Mouse (Mus musculus) adipocyte (in vitro differentiated cells): ENCODE measurements around the gene Cdpf1.

ENCODE experiments used
- DNase-seq: peaks from one replicate; pipeline ENCODE4 v3.0.0-alpha.2; 2016; ENCODE audit warnings: low spot score

Gene Cdpf1

DNA sequence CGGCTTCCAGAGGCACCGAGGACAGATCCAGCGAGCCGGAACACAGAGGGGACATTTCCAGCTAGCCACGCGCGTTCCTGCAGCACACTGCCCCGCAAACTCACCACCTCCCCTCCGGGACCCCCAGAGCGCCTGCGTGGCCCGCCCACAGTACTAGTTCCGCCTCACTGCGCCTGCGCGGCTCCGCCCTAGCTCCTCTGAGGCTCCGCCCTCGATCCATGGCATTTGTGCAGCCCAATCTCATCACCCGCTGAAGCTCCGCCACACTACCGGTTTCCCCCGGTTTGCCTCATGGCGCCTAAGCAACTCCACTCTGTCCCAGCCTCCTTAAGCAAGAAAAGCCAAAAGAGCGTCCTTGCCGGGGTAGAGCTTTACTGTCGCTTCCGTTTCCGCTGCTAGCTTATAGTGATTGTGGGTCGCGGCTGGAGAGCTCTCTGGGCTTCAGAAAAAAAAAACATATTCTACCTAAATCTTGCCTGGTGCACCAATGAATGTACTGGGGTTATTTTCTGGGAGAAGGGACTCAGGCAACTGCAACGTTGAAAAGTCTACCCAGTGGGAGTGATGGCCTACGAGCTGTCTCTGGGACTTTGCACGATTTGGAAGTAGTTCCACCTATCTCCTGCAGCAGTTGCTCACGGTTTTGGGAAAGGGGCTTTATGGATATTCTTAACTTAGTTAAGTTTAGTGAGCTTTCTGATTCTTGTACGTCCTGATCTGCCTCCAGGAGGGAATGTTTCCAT lies at the start of gene Cdpf1:
TSS of gene Cdpf1 (minus strand) at position 163 of the 743 bp plus-strand sequence.
- peak; percentile 98 for DNase-seq

DNA sequence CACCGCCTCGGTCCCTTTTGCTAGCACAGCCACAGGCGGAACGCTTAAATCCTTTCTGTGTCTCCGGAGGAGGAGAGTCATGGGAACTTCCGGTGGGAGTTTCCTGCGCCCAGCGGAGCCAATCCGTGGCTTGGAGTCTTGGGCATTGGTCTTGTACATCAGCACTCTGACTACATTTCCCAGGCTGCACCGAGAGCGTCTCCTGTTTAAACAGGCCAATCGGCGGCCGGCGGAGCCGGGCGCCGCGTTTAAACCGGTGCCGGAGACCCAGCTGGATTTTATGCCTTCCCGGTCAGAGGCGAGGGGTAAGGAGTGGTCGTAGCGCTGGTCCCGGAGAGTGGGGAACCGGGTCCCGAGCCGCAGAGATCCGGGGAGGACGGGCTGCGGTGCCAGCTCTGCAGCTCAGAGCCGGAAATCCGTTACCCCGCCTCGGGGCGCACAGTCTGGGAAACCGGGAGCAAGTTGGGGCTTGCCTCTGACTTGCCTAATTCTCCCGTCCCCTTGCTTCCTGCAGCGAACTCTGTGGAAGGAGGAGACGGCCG lies 48.1 kb upstream of the Cdpf1 start, which contains the start of gene Gtse1:
TSS of gene Gtse1 (plus strand) at position 256 of the 542 bp plus-strand sequence.
- peak; percentile 94 for DNase-seq

DNA sequence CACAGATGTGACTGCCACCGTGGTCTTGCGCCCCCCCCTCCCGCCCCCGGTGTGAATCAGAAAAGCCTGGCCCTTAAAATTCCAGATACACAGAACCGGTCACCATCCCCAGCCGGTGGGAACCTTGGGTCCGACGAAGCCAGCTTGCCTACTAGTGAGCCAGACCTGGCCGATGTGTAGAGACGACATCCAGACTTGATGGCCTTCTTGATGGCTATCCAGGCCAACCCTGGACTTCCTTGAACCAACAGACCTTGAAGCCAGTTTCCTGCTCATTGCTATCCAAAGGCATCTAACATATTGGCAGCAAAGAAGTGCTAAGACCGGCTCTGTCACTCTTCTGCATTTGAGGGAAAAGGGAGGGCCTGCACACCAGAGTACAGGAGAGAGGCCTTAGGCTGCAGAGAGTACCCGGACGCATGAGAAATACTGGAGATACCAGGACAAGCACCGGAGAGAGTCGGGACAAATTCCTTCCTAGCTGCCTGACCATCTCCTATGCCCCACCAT lies 47.5 kb upstream of the Cdpf1 start:
- DNase-seq = no peak

DNA sequence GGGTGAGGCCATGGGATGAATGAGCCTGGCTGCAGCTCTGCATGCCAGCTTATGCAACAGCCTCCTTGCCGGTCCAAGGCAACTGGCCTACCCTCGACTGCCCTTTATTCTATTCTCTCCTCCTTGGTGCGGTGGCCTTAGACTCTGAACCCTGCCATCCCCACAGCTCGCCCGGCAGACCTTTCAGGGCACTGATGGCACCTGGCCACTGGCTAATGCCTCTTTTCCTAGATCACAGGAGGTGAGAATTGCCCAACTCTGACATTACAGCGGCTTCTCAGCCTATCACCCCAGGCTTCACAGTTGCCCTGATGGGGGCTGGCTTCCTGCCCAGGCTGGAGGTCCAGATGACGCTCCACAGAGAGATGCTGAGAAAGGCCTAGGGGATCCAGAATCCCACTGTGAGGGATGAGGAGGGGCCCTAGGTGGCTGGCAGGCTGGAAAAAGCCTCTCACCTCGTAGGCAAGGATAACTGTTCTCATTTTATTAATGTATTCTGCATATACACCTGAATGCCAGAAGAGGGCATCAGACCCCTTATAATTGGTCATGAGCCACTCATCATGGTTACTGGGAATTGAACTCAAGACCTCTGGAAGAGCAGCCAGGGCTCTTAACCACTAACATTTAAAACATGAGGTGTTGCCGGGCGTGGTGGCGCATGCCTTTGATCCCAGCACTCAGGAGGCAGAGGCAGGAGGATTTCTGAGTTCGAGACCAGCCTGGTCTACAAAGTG lies 40.3 kb upstream of the Cdpf1 start:
- DNase-seq = no peak

DNA sequence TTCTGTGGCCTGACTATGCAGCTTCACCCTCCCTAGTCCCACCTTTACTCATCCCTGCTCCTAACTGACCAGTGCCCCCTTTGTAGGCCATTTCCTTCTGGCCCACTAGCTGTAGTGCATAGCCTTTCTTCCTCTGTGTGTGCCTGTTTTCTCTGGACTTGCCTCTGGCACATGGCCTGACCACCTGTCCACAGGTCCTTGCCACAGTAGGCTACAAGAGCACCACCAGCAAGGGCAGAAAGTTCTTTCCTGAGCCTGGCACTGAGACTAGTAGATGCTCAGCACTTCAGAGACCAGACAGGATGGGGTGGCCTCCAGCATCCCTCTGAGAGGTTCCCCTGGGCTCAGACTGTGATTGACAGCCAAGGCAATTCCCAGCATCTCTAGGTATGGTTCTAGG lies 33.6 kb upstream of the Cdpf1 start:
- DNase-seq = no peak

DNA sequence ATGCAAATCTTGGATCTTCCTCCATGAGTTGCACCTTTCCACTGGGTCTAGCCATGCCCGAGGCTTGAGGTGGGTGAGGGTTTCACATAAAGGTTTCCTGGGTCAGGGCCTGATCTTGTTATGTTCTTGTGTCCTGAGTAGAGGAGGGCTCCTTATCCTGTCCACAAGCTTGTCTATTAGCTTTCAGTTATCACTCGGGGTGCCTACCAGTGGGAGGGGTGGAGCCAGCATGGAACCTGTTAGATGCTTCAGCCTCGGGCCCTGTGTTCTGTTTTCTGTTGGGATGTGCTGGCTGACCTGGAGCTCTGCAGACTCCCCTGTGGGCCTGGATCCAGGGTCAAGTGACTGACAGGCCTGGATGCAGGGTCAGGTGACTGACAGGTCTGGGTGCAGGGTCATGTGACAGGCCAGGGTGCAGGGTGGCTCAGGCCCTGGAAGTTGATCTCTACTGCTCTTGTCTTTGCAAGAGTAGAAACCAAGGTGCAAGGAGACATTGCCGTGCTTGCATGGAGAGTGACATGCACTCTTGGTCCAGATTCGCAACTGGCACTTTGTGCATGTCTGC lies 30.4 kb upstream of the Cdpf1 start:
- DNase-seq = no peak

DNA sequence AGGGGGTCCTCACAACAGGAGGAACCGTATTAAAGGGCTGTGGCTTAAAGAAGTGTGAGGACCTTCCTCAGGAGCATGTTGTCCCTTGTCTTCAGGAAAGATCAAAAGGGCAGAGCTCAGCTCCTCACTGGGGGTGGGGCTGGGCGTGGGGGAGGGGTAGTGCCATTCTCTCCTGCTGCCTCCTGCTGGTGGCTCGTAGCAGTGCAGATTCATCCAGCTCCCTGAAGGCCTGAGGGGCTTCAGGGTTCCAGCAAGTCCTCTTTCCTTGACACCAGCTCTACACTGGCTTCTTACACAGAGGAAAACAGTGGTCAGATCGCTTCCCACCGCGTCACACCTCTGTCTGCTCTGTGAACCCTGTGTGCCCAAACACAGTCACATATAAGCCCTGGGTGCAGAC lies 29.5 kb upstream of the Cdpf1 start:
- DNase-seq = no peak

DNA sequence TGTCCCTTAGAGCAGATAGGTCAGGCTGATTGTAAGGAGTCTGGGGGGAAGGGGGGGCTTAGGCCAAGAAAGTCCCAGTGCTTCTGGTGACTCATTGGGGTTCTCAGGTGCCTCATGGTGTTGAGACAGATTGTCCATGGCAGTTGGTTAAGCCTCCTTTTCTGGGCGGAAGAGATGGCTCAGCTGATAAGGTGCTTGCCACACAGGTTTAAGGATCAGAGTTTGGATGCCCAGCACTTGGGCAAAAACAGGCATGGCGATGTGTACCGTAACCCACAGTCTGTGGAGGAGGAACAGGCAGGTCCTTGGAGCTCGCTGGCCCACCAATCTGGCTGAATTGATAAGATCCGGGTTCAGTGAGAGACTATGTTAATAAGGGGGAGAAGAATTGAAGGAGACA lies 25.4 kb upstream of the Cdpf1 start:
- DNase-seq = no peak

DNA sequence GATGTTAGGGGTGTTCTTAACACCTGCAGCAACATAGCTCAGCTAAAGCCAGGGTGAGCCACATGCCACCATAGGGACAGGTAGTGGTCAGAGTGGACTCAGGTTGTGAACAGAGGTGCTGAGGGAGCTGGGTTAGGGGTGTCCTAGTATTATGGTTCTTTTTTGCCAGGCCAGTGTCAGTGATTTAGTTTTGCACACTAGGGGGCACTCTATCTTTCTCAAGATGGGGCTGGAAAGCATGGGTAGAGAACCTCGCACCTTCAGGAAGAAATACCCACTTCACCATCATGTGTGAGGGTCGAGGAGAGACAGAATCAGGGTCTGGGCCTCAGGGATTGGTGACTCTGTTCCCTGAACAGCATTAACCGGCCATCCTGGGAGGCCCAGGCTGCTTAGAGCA lies 23.8 kb upstream of the Cdpf1 start:
- DNase-seq = no peak

DNA sequence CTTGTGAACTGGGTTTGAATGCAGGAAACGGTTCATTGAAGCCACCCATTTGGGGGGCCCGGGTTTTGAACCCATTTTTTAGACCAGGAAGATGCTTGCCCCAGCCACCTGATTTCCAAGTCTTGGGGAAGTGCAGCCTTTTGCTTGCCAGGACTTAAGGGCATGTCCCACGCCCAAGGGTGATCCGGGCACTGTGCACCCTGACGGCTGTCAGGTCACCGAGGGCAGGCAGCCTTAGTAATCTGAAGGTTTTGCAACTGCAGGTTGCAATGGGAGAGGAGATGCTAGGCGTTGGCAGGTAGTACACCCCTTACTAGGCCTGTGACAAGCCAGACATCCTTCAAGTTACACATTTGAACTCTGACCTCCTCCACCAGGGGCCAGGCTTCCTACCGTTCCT lies 21.1 kb upstream of the Cdpf1 start:
- no peak for DNase-seq

DNA sequence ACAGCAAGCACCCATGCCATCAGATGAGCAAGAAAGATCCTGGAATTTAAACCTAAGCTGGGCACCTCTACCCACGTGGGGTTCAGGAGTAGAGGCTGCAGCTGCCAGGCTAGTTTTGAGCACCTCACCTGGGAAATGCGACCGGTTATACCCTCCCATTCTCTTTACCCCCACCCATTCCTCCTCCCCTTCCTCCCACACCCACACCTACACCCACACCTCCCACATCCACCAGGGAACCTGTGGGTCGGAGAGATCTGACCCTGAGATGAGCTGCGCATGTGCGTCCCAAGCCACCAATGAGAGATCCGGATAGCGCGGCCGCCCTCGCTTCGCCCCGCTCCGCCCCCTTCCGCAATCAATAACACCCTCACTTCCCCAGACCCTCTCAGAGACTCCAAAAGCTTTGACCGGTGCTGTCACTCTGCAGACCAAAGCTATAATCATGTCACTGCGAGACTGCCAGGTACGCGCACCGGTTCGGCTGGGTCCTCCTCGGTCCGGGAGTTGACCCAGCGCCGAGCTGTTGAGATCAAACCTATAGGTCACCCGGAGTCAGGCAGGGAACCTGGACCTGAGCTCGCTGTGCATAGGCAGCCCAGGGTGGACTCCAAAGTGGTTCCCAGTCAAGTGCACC lies 20.6 kb upstream of the Cdpf1 start, which contains the start of gene Ttc38:
TSS of gene Ttc38 (plus strand) at position 353 of the 637 bp plus-strand sequence.
- peak; percentile 56 for DNase-seq

DNA sequence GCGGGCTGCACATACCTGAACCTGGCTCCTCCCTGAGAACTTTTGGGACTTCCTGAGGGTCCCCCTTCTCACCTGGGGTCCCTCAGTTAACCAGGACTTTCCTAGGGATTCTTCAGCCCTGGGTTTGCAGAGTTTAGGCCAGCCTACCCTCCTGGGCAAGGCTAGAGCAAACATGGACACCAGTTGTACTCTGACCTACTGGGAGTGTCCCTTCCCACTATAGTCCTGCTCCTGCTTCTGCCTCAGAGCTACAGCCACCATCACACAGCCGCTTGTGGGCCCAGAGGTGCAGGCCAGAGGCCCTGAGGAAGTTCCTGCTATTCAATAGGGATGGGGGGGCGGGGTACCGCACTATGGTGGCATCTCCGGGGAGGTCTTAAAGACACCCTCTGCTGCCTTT lies 18.0 kb upstream of the Cdpf1 start:
- no peak for DNase-seq

DNA sequence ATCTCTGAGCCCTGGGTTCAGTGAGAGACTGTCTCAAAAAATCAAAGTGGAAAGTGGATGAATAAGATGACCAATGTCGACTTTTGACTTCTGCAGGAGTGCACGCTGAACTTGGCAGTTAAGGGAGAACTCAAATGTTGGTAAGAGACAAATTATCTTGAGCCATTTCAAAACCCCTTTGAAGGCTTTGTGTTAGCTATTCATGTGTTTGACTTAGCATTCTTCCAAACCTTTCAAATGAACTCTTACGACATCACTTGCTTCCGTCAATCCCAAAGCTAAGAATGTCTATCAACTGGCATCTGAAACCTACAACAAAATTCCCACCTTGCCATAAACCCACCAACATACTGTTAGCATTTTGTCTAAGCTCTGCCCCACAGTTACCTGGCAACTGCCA lies 16.6 kb upstream of the Cdpf1 start:
- DNase-seq = no peak

DNA sequence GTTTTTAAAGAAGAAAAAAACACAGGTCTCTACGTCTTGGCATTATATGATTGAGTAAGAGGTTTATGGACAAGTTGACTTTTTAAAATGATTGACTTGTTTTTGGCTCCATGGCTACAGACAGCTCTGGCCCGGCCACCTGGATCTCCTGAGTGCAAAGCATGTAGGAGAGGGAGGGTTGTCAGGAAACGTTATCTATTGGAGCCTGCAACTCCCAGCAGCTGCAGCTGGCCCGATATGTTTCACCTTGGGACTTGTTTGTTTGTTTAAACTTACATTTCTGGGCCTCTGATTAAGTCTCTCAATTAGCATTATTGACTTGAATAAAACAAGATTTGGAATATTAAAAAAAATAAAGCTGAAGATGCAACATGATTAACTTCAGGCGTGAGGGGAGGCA lies 15.2 kb upstream of the Cdpf1 start:
- no peak for DNase-seq

DNA sequence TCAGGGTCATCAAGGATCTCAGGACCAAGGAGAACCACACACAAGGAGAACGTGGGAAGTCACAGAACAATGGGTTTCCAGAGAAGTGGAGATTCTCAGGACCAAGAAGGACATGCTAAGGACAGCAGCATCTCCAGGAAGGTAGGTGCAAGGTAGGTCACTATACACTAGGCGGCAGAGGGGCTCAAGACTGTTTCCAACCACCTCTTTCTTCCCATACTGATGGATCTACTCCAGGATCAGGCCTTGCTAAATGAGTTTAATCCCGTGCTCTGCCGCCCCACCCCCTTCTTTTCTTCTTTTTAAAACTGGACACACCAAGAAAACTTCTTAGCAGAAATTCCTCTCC lies 10.5 kb upstream of the Cdpf1 start:
- DNase-seq = no peak

DNA sequence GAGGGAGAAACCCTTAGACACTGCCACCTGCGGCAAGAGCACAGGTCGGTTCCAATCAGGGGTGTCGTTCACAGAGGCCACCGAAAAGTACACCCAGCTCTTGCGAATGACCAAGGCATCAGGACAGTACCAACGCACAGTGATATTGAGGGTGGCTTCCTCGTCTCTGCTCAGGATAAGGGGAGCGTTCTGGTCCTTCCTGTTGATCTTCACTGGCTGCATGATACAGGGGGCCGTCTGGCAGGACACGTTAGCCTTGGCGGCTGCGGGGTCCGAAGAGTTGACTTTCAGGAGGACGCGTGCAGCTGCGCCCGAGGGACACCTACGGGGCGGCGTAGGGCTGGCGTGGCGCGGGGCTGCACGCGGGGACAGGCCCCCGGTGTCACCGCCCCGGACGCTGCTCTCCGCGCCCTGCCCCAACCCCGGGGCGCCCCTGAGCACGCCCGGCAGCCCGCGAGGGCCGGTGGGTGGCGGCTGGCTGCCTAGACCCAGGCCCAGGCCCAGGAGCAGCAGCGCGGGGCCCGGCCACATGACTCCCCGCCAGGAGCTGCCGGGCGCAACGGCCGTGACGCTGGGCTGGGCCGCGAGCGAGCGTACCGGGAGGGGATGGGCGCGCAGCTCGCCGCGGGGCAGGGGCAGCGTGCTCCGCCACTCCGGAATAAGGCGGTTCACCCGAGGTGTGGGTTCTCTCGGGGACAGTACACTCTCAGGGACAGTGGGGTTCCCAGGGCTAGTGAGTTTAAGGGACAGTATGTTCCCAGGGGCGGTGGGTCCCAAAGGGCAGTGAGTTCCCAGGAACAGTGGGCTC lies 9.9 kb upstream of the Cdpf1 start, which contains the start of gene Pkdrej:
TSS of gene Pkdrej (minus strand) at position 532 of the 808 bp plus-strand sequence.
- no peak for DNase-seq

DNA sequence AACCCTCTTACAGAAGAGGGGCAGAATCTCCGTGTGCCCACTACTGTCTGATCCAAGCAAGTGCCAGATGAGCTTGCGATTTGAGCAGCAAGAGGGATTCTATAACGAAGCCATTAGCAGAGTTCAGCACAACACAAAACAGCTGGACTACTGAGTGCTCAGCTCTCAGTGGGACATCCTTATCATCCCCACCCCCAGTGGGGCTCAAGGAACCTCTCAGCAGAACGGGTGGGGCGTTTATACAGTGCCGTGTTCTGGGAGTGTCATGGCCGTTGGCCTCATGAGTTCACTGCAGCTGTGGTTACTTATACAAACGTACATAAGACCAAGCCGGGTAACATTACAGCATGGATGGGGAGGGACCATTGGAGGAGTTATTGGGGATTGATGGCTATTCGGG lies 1.9 kb upstream of the Cdpf1 start:
- no peak for DNase-seq

DNA sequence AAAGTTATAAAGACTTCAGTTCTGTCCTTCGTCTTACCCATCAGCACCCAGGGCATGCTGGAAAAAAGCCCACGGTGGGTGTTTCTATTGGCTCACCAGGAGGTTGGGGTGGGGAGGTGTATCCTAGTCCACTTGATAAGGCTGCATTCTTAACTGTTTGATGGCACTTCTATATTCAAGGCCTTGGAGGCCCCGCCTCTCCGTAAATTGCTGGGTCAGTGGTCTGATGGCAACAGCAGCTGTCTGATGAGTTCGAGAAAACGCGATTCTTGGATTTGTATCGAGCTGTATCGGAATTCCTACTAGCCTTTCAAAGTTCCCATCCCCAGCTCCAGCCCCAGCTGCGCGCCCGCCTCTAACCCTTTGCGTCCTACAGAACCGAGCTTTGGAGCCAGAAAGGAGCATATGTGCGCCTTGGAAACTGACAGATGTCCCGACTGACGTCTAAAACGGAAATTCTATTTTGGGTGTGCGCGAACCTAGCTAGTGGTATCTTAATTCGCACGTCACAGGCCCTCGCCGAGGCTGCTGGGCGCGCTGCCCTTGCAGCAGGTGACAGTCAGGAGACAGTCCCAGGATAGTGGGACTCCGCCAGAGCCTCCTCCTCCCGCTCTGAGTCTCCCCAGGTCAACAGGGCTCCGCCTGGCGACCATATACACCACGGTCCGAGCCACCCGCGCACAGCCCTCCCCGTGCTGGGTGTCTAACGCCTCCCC lies 533 bp downstream of the Cdpf1 start:
- DNase-seq = no peak

DNA sequence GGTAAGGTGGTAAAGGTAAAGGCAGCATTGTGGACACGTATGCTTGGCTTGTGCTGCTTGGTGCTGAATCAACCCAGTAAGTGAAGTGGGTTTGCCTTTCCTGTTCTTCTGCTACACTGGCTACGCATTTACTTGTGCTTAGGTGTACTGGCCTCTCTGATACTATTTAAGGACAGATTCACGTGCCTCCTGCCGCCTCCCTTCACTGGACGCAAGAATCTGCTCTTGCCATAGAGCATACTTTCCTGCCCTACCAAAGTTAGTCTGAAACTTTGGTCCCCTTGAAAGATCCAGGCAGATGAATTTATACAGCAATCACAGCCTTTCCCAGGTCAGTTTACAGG lies 1.1 kb downstream of the Cdpf1 start:
- no peak for DNase-seq

DNA sequence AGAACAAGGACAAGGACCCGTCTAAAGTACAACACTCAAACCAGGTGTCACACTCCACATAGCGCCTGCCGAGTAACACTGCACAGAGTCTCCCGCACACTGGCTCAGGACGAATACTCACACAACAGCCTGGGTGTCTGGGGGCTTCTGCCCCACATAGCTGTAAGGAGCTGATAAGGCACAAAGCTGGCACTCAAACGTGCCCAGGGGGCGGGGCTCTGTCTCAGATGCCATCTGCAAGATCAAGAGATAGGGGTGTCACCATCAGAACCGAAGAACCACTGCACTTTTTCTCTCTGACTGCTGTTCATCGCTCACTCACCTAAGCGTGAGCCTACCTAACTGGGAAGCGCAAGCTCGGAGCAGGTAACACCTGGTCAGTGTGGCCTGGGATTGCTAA lies 2.4 kb downstream of the Cdpf1 start:
- DNase-seq = no peak

DNA sequence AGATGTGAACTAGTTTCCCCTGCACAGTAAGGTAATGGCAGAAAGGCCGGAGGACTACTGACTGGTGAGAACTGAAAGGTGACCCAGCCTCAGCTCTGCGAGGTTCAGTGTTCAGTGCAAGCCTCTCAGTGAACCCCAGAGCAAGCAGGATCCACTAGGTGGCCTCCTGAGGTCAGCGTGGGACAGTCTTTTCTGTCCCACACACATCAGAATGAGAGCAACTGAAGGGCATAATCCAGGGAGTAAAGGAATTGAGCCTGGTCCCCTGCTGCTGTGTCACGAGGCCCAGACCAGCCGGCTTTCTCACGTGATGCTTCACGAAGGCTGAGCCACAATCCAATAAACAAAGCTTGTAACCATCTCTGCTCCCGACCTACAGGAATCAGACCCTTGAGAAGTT lies 3.1 kb downstream of the Cdpf1 start:
- DNase-seq = no peak
